ENCODE assay signal across 30 mouse cellular contexts in genomic region chr6:85226570-85226969, GRCm38 (mm10). TPM values are rescaled to one million over a fixed set of nuclear protein-coding genes. Genes with fewer than 3 reads are reported as not detected.
DNase-seq lines count a peak whose midpoint lies in the region; ATAC-seq and TF ChIP-seq lines count a peak whose summit lies in the region.
"Had no signal": no experiment of that assay in that cellular context is flagged by ENCODE, and none has a peak within 500 bp of the region (broad histone marks: within the 10 kb centered on the region; RNA-seq: fewer than 3 reads in every experiment).

No protein-coding gene starts in this region.

- no peaks in the 10 kb centered on the region for H3K36me3 ChIP-seq in forebrain, embryonic 11.5 days (ENCODE audit: control insufficient read depth, insufficient read depth, low read length)
- H3K36me3 ChIP-seq in forebrain, postnatal 0 days (ENCODE audit: insufficient read depth) = no peaks in the 10 kb centered on the region
- no peaks in the 10 kb centered on the region for H3K36me3 ChIP-seq in midbrain, embryonic 14.5 days (ENCODE audit: control insufficient read depth, insufficient read depth, low read length)
- H3K36me3 ChIP-seq: embryonic facial prominence, embryonic 12.5 days; heart, embryonic 15.5 days; hindbrain, embryonic 15.5 days; liver, embryonic 13.5 days; midbrain, embryonic 15.5 days; neural tube, embryonic 12.5 days had no signal

- no peak for TF ChIP-seq CTCF in forebrain, postnatal 0 days (IDR thresholded peaks at IDR 0.05; ENCODE audit: low read depth)

- 56% methylated on average over 9 of the region's 9 CpGs for WGBS in forebrain, embryonic 11.5 days
- 29% methylated on average over 9 of the region's 9 CpGs for whole genome bisulfite sequencing in forebrain, postnatal 0 days
- 79% methylated on average over 9 of the region's 9 CpGs for WGBS in midbrain, embryonic 14.5 days

- no peak overlapping the region for H3K9ac ChIP-seq in forebrain, embryonic 11.5 days (ENCODE audit: low read length)
- H3K9ac ChIP-seq in forebrain, postnatal 0 days = no peak overlapping the region
- no peak overlapping the region for H3K9ac ChIP-seq in midbrain, embryonic 14.5 days (replicated peaks; ENCODE audit: low read length)
- H3K9ac ChIP-seq: embryonic facial prominence, embryonic 12.5 days; heart, embryonic 15.5 days; hindbrain, embryonic 15.5 days; liver, embryonic 13.5 days; lung, embryonic 14.5 days; midbrain, embryonic 15.5 days; neural tube, embryonic 12.5 days had no signal

- no peaks in the 10 kb centered on the region; the same call in 1 of the 2 replicates for H3K9me3 ChIP-seq in forebrain, embryonic 11.5 days (ENCODE audit: control insufficient read depth, low read length)
- H3K9me3 ChIP-seq in forebrain, postnatal 0 days (ENCODE audit: low read length) = no peaks in the 10 kb centered on the region
- H3K9me3 ChIP-seq in midbrain, embryonic 14.5 days (ENCODE audit: control insufficient read depth, low read length) = no peaks in the 10 kb centered on the region
- H3K9me3 ChIP-seq: embryonic facial prominence, embryonic 12.5 days; heart, embryonic 15.5 days; hindbrain, embryonic 15.5 days; liver, embryonic 13.5 days; megakaryocyte, embryonic 14.5 days; midbrain, embryonic 15.5 days; neural tube, embryonic 12.5 days had no signal

- H3K4me3 ChIP-seq in forebrain, embryonic 11.5 days (ENCODE audit: low read depth, low read length) = no peak overlapping the region
- no peak overlapping the region for H3K4me3 ChIP-seq in forebrain, postnatal 0 days (ENCODE audit: low read depth, low read length)
- no peak overlapping the region for H3K4me3 ChIP-seq in midbrain, embryonic 14.5 days (replicated peaks; ENCODE audit: low read depth, low read length)
- H3K4me3 ChIP-seq: embryonic facial prominence, embryonic 12.5 days; erythroblast, embryonic 14.5 days; heart, embryonic 15.5 days; hindbrain, embryonic 15.5 days; liver, embryonic 13.5 days; megakaryocyte, embryonic 14.5 days; midbrain, embryonic 15.5 days; neural tube, embryonic 12.5 days had no signal

- DNase-seq in layer of hippocampus, adult 9-11 months = peak; percentile 45
- DNase-seq in layer of hippocampus, adult 9-10 months (ENCODE audit: low spot score) = no peak
- DNase-seq in forebrain, embryonic 11.5 days (ENCODE audit: low spot score) = peak; percentile 73
- no peak for DNase-seq in forebrain, postnatal 0 days
- DNase-seq in urinary bladder, adult 18-20 months (ENCODE audit: low spot score in 2 of 2) = no peak
- no peak for DNase-seq in spleen, postnatal 10 days (ENCODE audit: low spot score in 2 of 2)
- no peak for DNase-seq in midbrain, embryonic 14.5 days
- DNase-seq: cerebellum, adult 11-12 months; cerebellum, postnatal 10 days; heart, postnatal 4 days; kidney, adult 8-10 months; kidney, postnatal 14 days; liver, embryonic 13.5 days; lung, embryonic 14.5 days; lung, postnatal 36 days; thymus, adult 2 months; thymus, postnatal 4 days had no signal

- H3K27ac ChIP-seq in forebrain, embryonic 11.5 days (ENCODE audit: low read depth, low read length) = no peak overlapping the region
- H3K27ac ChIP-seq in forebrain, postnatal 0 days (ENCODE audit: low read depth, low read length) = no peak overlapping the region
- no peak overlapping the region for H3K27ac ChIP-seq in midbrain, embryonic 14.5 days (replicated peaks; ENCODE audit: low read depth, low read length)
- H3K27ac ChIP-seq: embryonic facial prominence, embryonic 12.5 days; heart, embryonic 15.5 days; hindbrain, embryonic 15.5 days; liver, embryonic 13.5 days; midbrain, embryonic 15.5 days; neural tube, embryonic 12.5 days had no signal

- ATAC-seq in forebrain, embryonic 11.5 days (replicated peaks; ENCODE audit: low FRiP score) = 0 out of 2 replicates have a peak, but pooled peaks have one; percentile 48
- peak; percentile 50 for ATAC-seq in forebrain, postnatal 0 days
- no peak for ATAC-seq in midbrain, embryonic 14.5 days (ENCODE audit: low FRiP score, low TSS enrichment)
- ATAC-seq: midbrain, embryonic 15.5 days; Patski had no signal

- H3K27me3 ChIP-seq in forebrain, embryonic 11.5 days (ENCODE audit: control insufficient read depth, insufficient read depth, low read length) = no peaks in the 10 kb centered on the region
- no peaks in the 10 kb centered on the region for H3K27me3 ChIP-seq in forebrain, postnatal 0 days (ENCODE audit: insufficient read depth, low read length)
- H3K27me3 ChIP-seq in midbrain, embryonic 14.5 days (ENCODE audit: control insufficient read depth, insufficient read depth, low read length) = no peaks in the 10 kb centered on the region
- H3K27me3 ChIP-seq: embryonic facial prominence, embryonic 12.5 days; heart, embryonic 15.5 days; liver, embryonic 13.5 days; midbrain, embryonic 15.5 days; neural tube, embryonic 12.5 days; Patski had no signal

- H3K4me2 ChIP-seq in forebrain, embryonic 11.5 days (ENCODE audit: low read depth, low read length, severe bottlenecking) = no peak overlapping the region
- no peak overlapping the region for H3K4me2 ChIP-seq in forebrain, postnatal 0 days (ENCODE audit: low read depth)
- H3K4me2 ChIP-seq in midbrain, embryonic 14.5 days (ENCODE audit: low read length) = no peak overlapping the region
- H3K4me2 ChIP-seq: embryonic facial prominence, embryonic 12.5 days; heart, embryonic 15.5 days; hindbrain, embryonic 15.5 days; liver, embryonic 13.5 days; lung, embryonic 14.5 days; midbrain, embryonic 15.5 days; neural tube, embryonic 12.5 days had no signal

- peaks cover 18% of the 10 kb centered on the region for H3K4me1 ChIP-seq in forebrain, embryonic 11.5 days (replicated peaks; ENCODE audit: control insufficient read depth, insufficient read depth, low read length)
- H3K4me1 ChIP-seq in forebrain, postnatal 0 days (ENCODE audit: insufficient read depth) = 0 out of 2 replicates have a peak, but pooled peaks cover 3% of the 10 kb centered on the region
- H3K4me1 ChIP-seq in midbrain, embryonic 14.5 days (ENCODE audit: control insufficient read depth, insufficient read depth, low read length) = peaks cover 7% of the 10 kb centered on the region
- H3K4me1 ChIP-seq: heart, embryonic 15.5 days; hindbrain, embryonic 15.5 days; liver, embryonic 13.5 days; megakaryocyte, embryonic 14.5 days had no signal

RNA-seq across cellular contexts. Expression of gene Emx1, which starts 39.3 kb away (rescaled TPM):
- polyA plus RNA-seq in forebrain, embryonic 11.5 days (2014; fragmentation: Nextera tagmentation; extraction: Ambion mirVana) = 63.5 and 67.2 TPM in 2 replicates
- total RNA-seq in forebrain, postnatal 0 days (2014; rRNA removed) = 25.7 and 41.6 TPM in 2 replicates
- 28.8 and 41.0 TPM in 2 replicates for polyA plus RNA-seq in forebrain, postnatal 0 days (2015; fragmentation: Nextera tagmentation; extraction: Ambion mirVana)
- polyA plus RNA-seq in midbrain, embryonic 14.5 days (2014; fragmentation: Nextera tagmentation; extraction: Ambion mirVana) = 1.1 and 1.6 TPM in 2 replicates
- total RNA-seq: adrenal gland, adult 18-20 months; ES-E14; gastrocnemius, adult 8-10 months; heart, postnatal 4 days had no signal
- polyA plus RNA-seq: erythroblast, embryonic 14.5 days; heart, embryonic 15.5 days; intestine, embryonic 14.5 days; liver, embryonic 13.5 days; lung, embryonic 14.5 days; Patski; stomach, embryonic 16.5 days had no signal

Comparison
In these comparisons a context has a peak if more than half of its experiments do, and no peak if none do; other contexts are left out.
1. DNase-seq: peak in layer of hippocampus, adult 9-11 months (single experiment) and forebrain, embryonic 11.5 days (single experiment); none in layer of hippocampus, adult 9-10 months (single experiment), forebrain, postnatal 0 days (single experiment), urinary bladder, adult 18-20 months (0 of 2), spleen, postnatal 10 days (0 of 2) and midbrain, embryonic 14.5 days (single experiment).
2. RNA of gene Emx1, which starts 39.3 kb away (polyA plus RNA-seq): 63.5 to 67.2 TPM in forebrain, embryonic 11.5 days and 28.8 to 41.0 TPM in forebrain, postnatal 0 days; 1.1 to 1.6 TPM in midbrain, embryonic 14.5 days; every median in the first group is over 10 times any median in the second.